Mouse (Mus musculus): Measurements from ENCODE around the gene Trim62. TPM values are rescaled to one million over a fixed set of nuclear protein-coding genes. Genes with fewer than 3 reads are reported as not detected.

Gene Trim62
- polyA plus RNA-seq, 1 experiment from 2014 or later, result 3.6 TPM

DNA sequence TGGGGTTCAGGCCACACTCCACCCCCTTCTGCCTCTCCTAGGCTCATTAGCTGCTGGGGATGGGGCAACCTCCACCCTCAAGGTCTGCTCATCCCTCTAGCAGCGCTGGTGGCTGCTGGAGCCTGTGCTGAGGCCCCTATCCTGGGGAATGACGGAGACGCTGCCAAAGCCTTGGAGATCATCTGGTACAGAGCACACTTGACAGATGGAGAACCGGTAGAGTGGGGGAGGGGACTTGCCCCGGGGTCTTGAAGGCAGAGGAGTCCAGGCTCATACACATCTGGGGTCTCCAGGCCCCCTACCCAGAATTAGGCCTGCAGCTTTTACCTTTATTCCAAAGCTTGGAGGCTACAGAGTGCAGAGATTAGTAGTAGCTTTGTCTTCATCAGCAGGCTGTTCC, 3.2 kb downstream of the Trim62 start:
- Histone ChIP-seq H3K27ac (replicated peaks in 1 of 2; ENCODE audit: control insufficient read depth in 1 of 2, insufficient read depth in 1 of 2, low read depth in 2 of 2, low read length in 2 of 2) (no peak overlapping the region), H3K27me3 (ENCODE audit: control insufficient read depth, insufficient read depth, low read length) (no peaks in the 10 kb centered on the region), H3K4me2 (ENCODE audit: low read length) (no peak overlapping the region), H3K36me3 (ENCODE audit: control insufficient read depth, insufficient read depth, low read length) (no peaks in the 10 kb centered on the region; the same call in 1 of the 2 replicates), H3K4me1 (ENCODE audit: control insufficient read depth in 2 of 2, insufficient read depth in 2 of 2, low read length in 2 of 2) (peaks cover 7 to 10% of the 10 kb centered on the region in 2 experiments), H3K9me3 (ENCODE audit: control insufficient read depth, low read length) (no peaks in the 10 kb centered on the region), H3K4me3 (ENCODE audit: control insufficient read depth in 1 of 2, insufficient read depth in 1 of 2, low read depth in 1 of 2, low read length in 2 of 2) (no peak overlapping the region), H3K9ac (ENCODE audit: low read length) (no peak overlapping the region)
- ATAC-seq (ENCODE audit: insufficient number of reproducible peaks, insufficient read depth, low FRiP score, low read depth), result no peak
- WGBS, result 62% methylated on average over 5 of the region's 5 CpGs

DNA sequence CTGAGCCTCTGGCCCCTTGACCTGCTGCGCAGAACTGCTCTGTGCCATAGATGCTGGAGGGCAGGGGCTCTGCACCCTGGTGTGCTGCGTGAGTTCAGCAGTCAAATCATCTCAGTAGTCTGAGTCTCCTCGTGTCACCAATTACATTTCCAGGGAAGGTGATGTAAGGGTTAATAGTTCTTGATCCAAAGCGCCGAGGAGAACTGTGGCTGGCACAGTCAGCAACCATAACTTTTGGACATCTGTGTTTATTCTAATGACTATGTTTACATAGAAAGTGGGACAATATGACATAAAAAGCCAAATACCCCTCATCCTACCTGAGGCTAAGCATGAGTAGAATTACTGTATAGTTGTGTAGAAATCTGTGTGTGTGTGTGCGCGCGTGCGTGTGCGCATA, 3.6 kb downstream of the Trim62 start:
- no peak overlapping the region for H3K4me3 ChIP-seq (ENCODE audit: control insufficient read depth in 1 of 2, insufficient read depth in 1 of 2, low read depth in 1 of 2, low read length in 2 of 2)
- 87% methylated on average over 10 of the region's 10 CpGs for WGBS
- no peak overlapping the region for H3K9ac ChIP-seq (ENCODE audit: low read length)
- H3K9me3 ChIP-seq (ENCODE audit: control insufficient read depth, low read length), result no peaks in the 10 kb centered on the region
- peaks cover 7 to 10% of the 10 kb centered on the region in 2 experiments for H3K4me1 ChIP-seq (ENCODE audit: control insufficient read depth in 2 of 2, insufficient read depth in 2 of 2, low read length in 2 of 2)
- H3K36me3 ChIP-seq (ENCODE audit: control insufficient read depth, insufficient read depth, low read length), result no peaks in the 10 kb centered on the region; the same call in 1 of the 2 replicates
- no peak overlapping the region for H3K4me2 ChIP-seq (ENCODE audit: low read length)
- H3K27ac ChIP-seq (replicated peaks in 1 of 2; ENCODE audit: control insufficient read depth in 1 of 2, insufficient read depth in 1 of 2, low read depth in 2 of 2, low read length in 2 of 2), result no peak overlapping the region
- ATAC-seq (ENCODE audit: insufficient number of reproducible peaks, insufficient read depth, low FRiP score, low read depth), result no peak
- H3K27me3 ChIP-seq (ENCODE audit: control insufficient read depth, insufficient read depth, low read length), result no peaks in the 10 kb centered on the region

DNA sequence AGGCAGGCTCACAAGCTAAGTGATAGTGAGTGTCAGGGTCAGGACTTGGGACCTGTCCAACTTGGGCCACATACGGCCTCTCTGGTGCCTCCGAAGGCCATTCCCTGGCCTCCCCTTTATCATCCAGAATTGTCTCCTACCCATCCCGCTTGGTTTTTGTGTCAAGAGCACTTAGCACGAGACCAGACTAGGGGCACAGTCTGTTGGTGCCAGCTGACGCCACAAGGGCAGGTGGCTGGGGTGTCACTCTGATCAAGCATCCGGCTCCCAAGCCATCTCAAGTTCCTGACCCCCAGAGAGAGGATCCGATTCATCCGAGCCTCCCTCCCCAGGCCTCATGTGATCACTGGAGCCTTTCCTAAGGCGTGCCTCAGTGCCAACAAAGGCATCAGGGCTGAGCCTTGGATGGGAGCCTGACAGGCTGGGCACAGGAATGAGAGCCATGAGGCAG, 4.3 kb downstream of the Trim62 start:
- H3K36me3 ChIP-seq (ENCODE audit: control insufficient read depth, insufficient read depth, low read length), result no peaks in the 10 kb centered on the region; the same call in 1 of the 2 replicates
- no peak overlapping the region for H3K27ac ChIP-seq (replicated peaks in 1 of 2; ENCODE audit: control insufficient read depth in 1 of 2, insufficient read depth in 1 of 2, low read depth in 2 of 2, low read length in 2 of 2)
- peaks cover 7 to 10% of the 10 kb centered on the region in 2 experiments for H3K4me1 ChIP-seq (ENCODE audit: control insufficient read depth in 2 of 2, insufficient read depth in 2 of 2, low read length in 2 of 2)
- no peak for ATAC-seq (ENCODE audit: insufficient number of reproducible peaks, insufficient read depth, low FRiP score, low read depth)
- no peak overlapping the region for H3K9ac ChIP-seq (ENCODE audit: low read length)
- no peak overlapping the region for H3K4me3 ChIP-seq (ENCODE audit: control insufficient read depth in 1 of 2, insufficient read depth in 1 of 2, low read depth in 1 of 2, low read length in 2 of 2)
- H3K27me3 ChIP-seq (ENCODE audit: control insufficient read depth, insufficient read depth, low read length), result no peaks in the 10 kb centered on the region
- WGBS, result 72% methylated on average over 9 of the region's 9 CpGs
- no peak overlapping the region for H3K4me2 ChIP-seq (ENCODE audit: low read length)
- no peaks in the 10 kb centered on the region for H3K9me3 ChIP-seq (ENCODE audit: control insufficient read depth, low read length)

DNA sequence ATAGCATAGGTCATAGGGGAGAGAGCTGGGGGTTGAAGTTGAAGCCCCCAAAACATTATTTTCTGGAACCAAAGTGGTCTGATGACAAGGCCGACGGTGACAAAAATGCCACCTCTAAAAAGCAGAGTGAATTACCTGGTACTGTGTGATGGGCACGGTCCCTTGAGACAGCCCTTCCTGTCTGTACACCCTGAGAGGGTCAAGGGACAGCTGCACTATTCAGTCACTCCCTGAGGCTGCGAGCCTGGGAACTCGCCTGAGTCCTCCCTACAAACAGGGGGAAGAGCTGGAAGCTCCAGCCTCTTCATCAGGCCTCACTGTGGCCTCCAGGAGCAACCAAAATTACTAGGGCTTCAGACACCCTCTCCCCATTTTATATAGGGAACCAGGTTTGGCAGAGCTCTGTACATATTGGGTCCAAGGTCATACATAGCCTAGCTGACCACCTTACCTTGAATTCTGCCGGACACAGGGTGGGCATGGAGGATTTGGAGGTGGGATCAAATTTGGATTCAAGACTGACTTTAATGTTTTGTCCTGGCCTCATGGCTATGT, 5.1 kb downstream of the Trim62 start:
- 85% methylated on average over 6 of the region's 6 CpGs for WGBS
- no peaks in the 10 kb centered on the region; the same call in 1 of the 2 replicates for H3K36me3 ChIP-seq (ENCODE audit: control insufficient read depth, insufficient read depth, low read length)
- no peaks in the 10 kb centered on the region for H3K27me3 ChIP-seq (ENCODE audit: control insufficient read depth, insufficient read depth, low read length)
- no peak overlapping the region for H3K9ac ChIP-seq (ENCODE audit: low read length)
- H3K4me2 ChIP-seq (ENCODE audit: low read length), result no peak overlapping the region
- no peak overlapping the region for H3K4me3 ChIP-seq (ENCODE audit: control insufficient read depth in 1 of 2, insufficient read depth in 1 of 2, low read depth in 1 of 2, low read length in 2 of 2)
- H3K9me3 ChIP-seq (ENCODE audit: control insufficient read depth, low read length), result no peaks in the 10 kb centered on the region
- no peak overlapping the region for H3K27ac ChIP-seq (replicated peaks in 1 of 2; ENCODE audit: control insufficient read depth in 1 of 2, insufficient read depth in 1 of 2, low read depth in 2 of 2, low read length in 2 of 2)
- peaks cover 4 to 8% of the 10 kb centered on the region in 2 experiments; a peak in 3 of 4 replicates for H3K4me1 ChIP-seq (ENCODE audit: control insufficient read depth in 2 of 2, insufficient read depth in 2 of 2, low read length in 2 of 2)
- no peak for ATAC-seq (ENCODE audit: insufficient number of reproducible peaks, insufficient read depth, low FRiP score, low read depth)

DNA sequence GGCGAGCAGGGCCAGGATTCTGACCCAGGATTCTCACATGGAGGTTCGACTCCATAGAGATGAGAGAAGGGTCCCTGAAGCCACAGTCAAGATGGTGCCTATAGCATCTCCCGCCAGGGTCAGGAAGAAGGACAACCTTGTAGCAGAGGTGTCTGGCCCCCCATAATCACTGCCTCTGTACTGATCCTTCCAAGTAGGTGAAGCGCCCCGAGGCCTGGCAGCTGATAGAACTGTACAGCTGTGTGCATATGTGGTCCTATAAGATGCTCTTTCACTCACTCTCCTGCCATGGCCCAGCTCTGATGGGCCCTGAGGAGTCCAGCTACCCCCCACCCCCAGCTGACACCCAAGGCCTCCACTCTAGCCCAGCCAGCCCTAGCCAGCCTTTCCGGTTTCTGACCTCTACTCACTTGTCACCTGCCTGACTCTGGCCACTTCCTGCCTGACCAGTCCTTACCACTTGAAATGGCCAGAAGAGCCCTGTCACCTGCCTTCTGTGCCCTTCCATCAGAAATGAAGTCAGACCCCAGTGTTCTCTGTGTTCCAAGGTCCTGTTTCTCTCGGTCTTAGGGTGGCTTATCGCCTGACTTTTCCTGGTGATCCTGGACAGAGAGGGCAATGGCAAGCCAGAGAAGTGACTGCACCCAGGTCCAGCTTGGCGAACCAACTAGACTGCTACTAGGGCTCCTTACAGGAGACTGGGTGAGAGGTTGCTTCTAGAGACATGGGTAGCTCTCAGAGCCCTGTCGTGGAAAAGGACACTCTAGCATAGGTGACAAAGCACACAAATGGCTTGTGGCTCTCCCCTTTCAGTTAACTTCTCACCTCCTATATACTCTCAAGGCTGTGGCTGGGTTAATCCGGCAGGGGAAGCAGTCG, 6.6 kb downstream of the Trim62 start:
- H3K36me3 ChIP-seq (ENCODE audit: control insufficient read depth, insufficient read depth, low read length), result no peaks in the 10 kb centered on the region; the same call in 1 of the 2 replicates
- no peaks in the 10 kb centered on the region for H3K9me3 ChIP-seq (ENCODE audit: control insufficient read depth, low read length)
- H3K9ac ChIP-seq (ENCODE audit: low read length), result no peak overlapping the region
- no peak overlapping the region for H3K4me3 ChIP-seq (ENCODE audit: control insufficient read depth in 1 of 2, insufficient read depth in 1 of 2, low read depth in 1 of 2, low read length in 2 of 2)
- peaks cover 0 to 5% of the 10 kb centered on the region in 2 experiments; a peak in 2 of 4 replicates for H3K4me1 ChIP-seq (ENCODE audit: control insufficient read depth in 2 of 2, insufficient read depth in 2 of 2, low read length in 2 of 2)
- no peaks in the 10 kb centered on the region for H3K27me3 ChIP-seq (ENCODE audit: control insufficient read depth, insufficient read depth, low read length)
- 72% methylated on average over 12 of the region's 12 CpGs for WGBS
- no peak overlapping the region for H3K27ac ChIP-seq (replicated peaks in 1 of 2; ENCODE audit: control insufficient read depth in 1 of 2, insufficient read depth in 1 of 2, low read depth in 2 of 2, low read length in 2 of 2)
- no peak overlapping the region for H3K4me2 ChIP-seq (ENCODE audit: low read length)
- ATAC-seq (ENCODE audit: insufficient number of reproducible peaks, insufficient read depth, low FRiP score, low read depth), result no peak

DNA sequence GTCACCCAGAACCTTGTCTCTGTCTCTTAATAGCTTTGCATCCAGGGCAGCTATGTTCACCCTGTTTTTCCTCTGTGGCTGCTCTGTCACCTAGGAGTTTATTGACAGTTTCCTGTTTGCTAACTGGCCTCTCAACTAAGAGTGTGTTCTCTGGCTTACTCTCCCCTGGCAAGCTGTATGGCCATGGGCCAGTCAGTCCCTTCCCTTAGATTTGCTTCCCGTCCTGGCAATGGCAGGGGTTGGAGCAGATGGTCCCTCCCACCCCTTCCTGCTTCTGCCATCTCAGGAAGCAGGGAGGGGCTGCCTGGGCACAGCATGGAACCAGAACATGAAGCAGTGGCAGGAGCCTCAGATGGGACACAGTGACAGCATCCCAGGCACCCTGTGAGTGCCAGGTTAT, 7.8 kb downstream of the Trim62 start:
- no peak overlapping the region for H3K9ac ChIP-seq (ENCODE audit: low read length)
- H3K4me2 ChIP-seq (ENCODE audit: low read length), result no peak overlapping the region
- H3K9me3 ChIP-seq (ENCODE audit: control insufficient read depth, low read length), result no peaks in the 10 kb centered on the region
- H3K4me1 ChIP-seq (ENCODE audit: control insufficient read depth in 2 of 2, insufficient read depth in 2 of 2, low read length in 2 of 2), result peaks cover 0 to 5% of the 10 kb centered on the region in 2 experiments; a peak in 2 of 4 replicates
- no peak overlapping the region for H3K27ac ChIP-seq (replicated peaks in 1 of 2; ENCODE audit: control insufficient read depth in 1 of 2, insufficient read depth in 1 of 2, low read depth in 2 of 2, low read length in 2 of 2)
- H3K4me3 ChIP-seq (ENCODE audit: control insufficient read depth in 1 of 2, insufficient read depth in 1 of 2, low read depth in 1 of 2, low read length in 2 of 2), result no peak overlapping the region
- no peaks in the 10 kb centered on the region for H3K36me3 ChIP-seq (ENCODE audit: control insufficient read depth, insufficient read depth, low read length)
- WGBS, result 31% methylated on average over 1 of the region's 1 CpGs
- peak; percentile 42 for ATAC-seq (ENCODE audit: insufficient number of reproducible peaks, insufficient read depth, low FRiP score, low read depth)
- no peaks in the 10 kb centered on the region for H3K27me3 ChIP-seq (ENCODE audit: control insufficient read depth, insufficient read depth, low read length)

DNA sequence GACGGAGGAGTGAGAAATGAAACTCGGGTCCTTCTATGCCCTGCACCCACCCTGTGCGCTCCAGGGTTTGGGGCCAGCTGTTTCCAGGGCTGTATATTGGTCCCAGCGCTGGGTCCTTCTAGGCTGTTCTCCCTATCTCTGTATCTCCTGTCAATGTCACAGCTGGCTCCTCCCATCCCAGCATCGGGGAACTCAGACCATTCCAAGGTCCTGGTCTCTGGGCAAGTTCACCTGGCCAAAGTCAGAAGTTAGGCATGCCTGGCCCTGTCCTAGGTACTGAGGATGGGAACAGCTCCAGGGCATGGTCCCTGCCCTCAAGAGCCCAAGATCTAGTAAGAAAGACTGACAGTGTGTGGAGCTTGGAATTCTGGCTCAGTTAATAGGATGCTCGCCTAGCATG, 8.4 kb downstream of the Trim62 start:
- Histone ChIP-seq H3K4me3 (ENCODE audit: control insufficient read depth in 1 of 2, insufficient read depth in 1 of 2, low read depth in 1 of 2, low read length in 2 of 2) (no peak overlapping the region), H3K27me3 (ENCODE audit: control insufficient read depth, insufficient read depth, low read length) (no peaks in the 10 kb centered on the region), H3K9ac (ENCODE audit: low read length) (no peak overlapping the region), H3K27ac (replicated peaks in 1 of 2; ENCODE audit: control insufficient read depth in 1 of 2, insufficient read depth in 1 of 2, low read depth in 2 of 2, low read length in 2 of 2) (no peak overlapping the region), H3K36me3 (ENCODE audit: control insufficient read depth, insufficient read depth, low read length) (no peaks in the 10 kb centered on the region), H3K9me3 (ENCODE audit: control insufficient read depth, low read length) (no peaks in the 10 kb centered on the region), H3K4me1 (ENCODE audit: control insufficient read depth in 2 of 2, insufficient read depth in 2 of 2, low read length in 2 of 2) (peaks cover 0 to 5% of the 10 kb centered on the region in 2 experiments; a peak in 2 of 4 replicates), H3K4me2 (ENCODE audit: low read length) (no peak overlapping the region)
- ATAC-seq (ENCODE audit: insufficient number of reproducible peaks, insufficient read depth, low FRiP score, low read depth), result no peak
- 69% methylated on average over 6 of the region's 6 CpGs for WGBS

All from heart, embryonic 14.5 days (tissue).